Mouse (Mus musculus) myocyte (in vitro differentiated cells): ENCODE measurements around the gene Duoxa2.

Source experiments
- E2F4 ChIP-seq: IDR thresholded peaks from one replicate; pipeline ENCODE4 v1.6.1; 2011; ENCODE audit warnings: mild to moderate bottlenecking, control low read depth, moderate library complexity; ENCODE audit not compliant: insufficient read depth
- MAX ChIP-seq: IDR thresholded peaks from one replicate; pipeline ENCODE4 v1.6.1; 2011; ENCODE audit warnings: low read depth, mild to moderate bottlenecking, control low read depth

DNA sequence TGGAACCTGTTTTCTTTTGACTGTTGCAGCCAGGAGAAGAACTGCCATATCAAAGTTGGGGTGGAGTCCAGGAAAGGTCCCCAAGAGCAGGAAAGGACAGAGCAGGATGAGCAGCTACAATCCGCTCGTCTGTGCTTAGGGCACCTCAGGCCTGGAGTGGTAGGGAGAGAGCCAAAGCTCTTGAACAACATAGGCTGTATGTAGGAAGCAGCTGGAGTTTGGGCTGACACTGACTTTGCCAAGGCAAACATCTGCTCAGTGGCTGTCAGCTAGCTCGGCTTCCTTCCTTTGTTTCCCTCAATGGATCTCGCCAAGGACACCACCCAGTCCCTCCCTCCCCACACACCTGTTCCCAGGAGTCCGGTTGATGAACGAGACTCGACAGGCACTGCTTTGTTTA lies 12.6 kb upstream of the Duoxa2 start:
- TF ChIP-seq MAX (no peak), E2F4 (no peak)
